Mouse (Mus musculus) CH12.LX (cell line): ENCODE results near the gene Troap.

Source experiments
- CHD1 ChIP-seq: IDR thresholded peaks from 2 replicates; pipeline ENCODE4 v1.6.1; 2012; ENCODE audit warnings: low read depth, low read length, improper control_type of control experiment, inconsistent platforms
- CTCF ChIP-seq, 2 experiments: IDR thresholded peaks in 1 of 2; conservative IDR thresholded peaks in 1 of 2; 2 replicates each; pipeline ENCODE4 v1.5.1; 2011 to 2012; ENCODE audit warnings: low read depth in 2 of 2, low read length in 2 of 2, improper control_type of control experiment in 1 of 2, inconsistent platforms in 1 of 2, mild to moderate bottlenecking in 1 of 2, moderate library complexity in 1 of 2
- E2F4 ChIP-seq: IDR thresholded peaks from 2 replicates; pipeline ENCODE4 v1.6.1; 2011; ENCODE audit warnings: low read depth, low read length, improper control_type of control experiment; ENCODE audit not compliant: insufficient replicate concordance
- GABPA ChIP-seq: IDR thresholded peaks from 2 replicates; pipeline ENCODE4 v1.6.1; 2012; ENCODE audit warnings: low read depth, low read length, improper control_type of control experiment, inconsistent platforms; ENCODE audit not compliant: insufficient replicate concordance
- HCFC1 ChIP-seq: IDR thresholded peaks from 2 replicates; pipeline ENCODE4 v1.6.1; 2012; ENCODE audit warnings: low read depth, mild to moderate bottlenecking, inconsistent platforms, low read length, improper control_type of control experiment
- MEF2A ChIP-seq: IDR thresholded peaks from 2 replicates; pipeline ENCODE4 v1.6.1; 2014; ENCODE audit warnings: low read depth, mild to moderate bottlenecking, inconsistent platforms, low read length, improper control_type of control experiment, borderline replicate concordance
- UBTF ChIP-seq: IDR thresholded peaks from 2 replicates; pipeline ENCODE4 v1.6.1; 2012; ENCODE audit warnings: low read depth, mild to moderate bottlenecking, inconsistent platforms, low read length, improper control_type of control experiment, moderate library complexity

DNA sequence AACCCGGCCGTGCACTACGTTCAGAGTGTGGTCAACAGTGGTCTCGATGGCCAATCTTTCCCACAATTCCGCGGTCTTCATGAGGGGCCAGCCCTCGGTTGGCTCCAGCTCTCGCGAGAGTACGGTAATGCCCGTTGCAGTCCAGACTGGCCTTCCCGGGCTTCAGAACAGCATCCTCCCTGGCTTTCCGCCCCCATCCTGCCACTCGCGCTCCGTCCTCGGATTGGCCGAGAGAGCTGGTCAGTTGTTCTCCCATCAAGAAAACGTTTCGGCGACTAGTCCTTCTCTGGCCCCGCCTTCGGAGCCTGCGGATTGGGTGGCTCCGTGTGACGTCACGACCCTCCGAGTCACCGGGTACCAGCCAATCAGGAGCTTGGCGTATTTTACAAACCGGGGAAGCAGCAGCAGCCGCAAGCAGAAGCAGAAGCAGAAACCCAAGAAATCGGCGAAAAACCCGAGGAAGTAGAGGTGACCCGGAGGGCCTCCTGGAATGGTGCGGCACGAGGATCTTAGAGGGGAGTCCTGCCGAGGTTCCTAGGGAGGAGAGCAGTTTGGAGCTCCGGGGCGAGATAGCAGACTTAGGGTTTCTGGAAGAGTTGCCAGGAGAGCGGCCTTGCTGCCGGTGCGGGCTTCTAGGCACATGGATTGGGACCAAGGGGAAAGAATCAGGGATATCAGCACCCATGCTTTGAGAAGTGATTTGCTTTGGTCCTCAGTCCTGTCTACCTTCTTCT, 392 bp downstream of the Troap start:
- TF ChIP-seq CTCF (conservative IDR thresholded peaks at IDR 0.05 in 1 of 2, IDR thresholded peaks at IDR 0.05 in 1 of 2; ENCODE audit: low read depth in 2 of 2, low read length in 2 of 2) (no peak), GABPA (no peak), HCFC1 (peak; percentile 72), CHD1 (peak; percentile 75; the same call in 1 of the 2 replicates), E2F4 (0 out of 2 replicates have a peak, but pooled peaks have one; percentile 42), UBTF (no peak), MEF2A (no peak; the same call in none of the 2 replicates)
